Mouse (Mus musculus): Measurements from ENCODE around the gene Cep41.

GRCm38 (mm10) chr6:30711365-30711763, 17.8 kb upstream of the Cep41 start:
- TF ChIP-seq ZNF384 (IDR thresholded peaks at IDR 0.05; ENCODE audit: low read depth, low read length) (no peak), HCFC1 (IDR thresholded peaks at IDR 0.05; ENCODE audit: borderline replicate concordance, insufficient read depth, low read length) (no peak)

All from ES-E14 (cell line).